Mouse (Mus musculus): ENCODE data around the gene Cdk2ap2.

DNA sequence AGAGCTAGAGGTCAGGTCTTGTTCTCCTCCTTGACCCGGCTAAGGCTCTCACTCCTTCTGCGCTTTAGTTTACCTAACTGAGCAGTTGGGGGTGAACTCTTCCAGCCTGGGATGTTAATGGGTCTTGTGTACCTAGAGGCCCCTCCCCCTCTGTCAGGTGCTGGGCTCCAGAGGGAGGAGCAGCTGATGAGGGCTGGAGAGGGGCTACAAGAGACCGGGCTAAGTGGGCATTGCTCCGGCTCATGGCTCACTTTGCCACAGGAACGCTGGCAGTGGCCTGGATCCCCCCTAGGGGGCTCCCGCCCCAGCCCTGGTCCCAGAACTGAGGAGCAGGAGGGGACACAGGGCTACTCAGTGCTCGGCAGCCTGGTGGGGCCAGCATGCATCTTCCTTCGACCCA, 13.2 kb upstream of the Cdk2ap2 start:
- no peak for TF ChIP-seq CTCF (IDR thresholded peaks at IDR 0.05; ENCODE audit: insufficient read depth, low read length)
- TF ChIP-seq POLR2A (IDR thresholded peaks at IDR 0.05; ENCODE audit: borderline replicate concordance, extremely low read depth, low read depth, low read length): no peak
